Mouse (Mus musculus) lung, embryonic 16.5 days (tissue): ENCODE data around the gene Sgms1. TPM values are rescaled to one million over a fixed set of nuclear protein-coding genes. Genes with fewer than 3 reads are reported as not detected.

ENCODE experiments used
- ATAC-seq: fragments of 200-750 bp; cut with Nextera tagmentation; 2 replicates; pipeline ENCODE4 v1.8.0; 2017; ENCODE audit warnings: low read depth, mild to moderate bottlenecking, moderate library complexity
- H3K27ac ChIP-seq: fragments of 300-500 bp; sonication (generic); 2 replicates; pipeline ENCODE4 v1.5.1; 2014; ENCODE audit warnings: mild to moderate bottlenecking, control low read depth, low read length
- H3K27me3 ChIP-seq: fragments of 300-500 bp; sonication (generic); 2 replicates; pipeline ENCODE4 v1.6.1; 2014; ENCODE audit warnings: low read depth, low read length, mixed read lengths; ENCODE audit not compliant: control insufficient read depth, insufficient read depth
- H3K36me3 ChIP-seq: fragments of 300-500 bp; sonication (generic); 2 replicates; pipeline ENCODE4 v1.6.1; 2014; ENCODE audit warnings: low read length; ENCODE audit not compliant: control insufficient read depth, insufficient read depth
- H3K4me1 ChIP-seq: fragments of 300-500 bp; sonication (generic); replicated peaks from 2 replicates; pipeline ENCODE4 v1.6.1; 2014; ENCODE audit warnings: low read length, mixed read lengths; ENCODE audit not compliant: control insufficient read depth, insufficient read depth
- H3K4me2 ChIP-seq: fragments of 300-500 bp; sonication (generic); 2 replicates; pipeline ENCODE4 v1.6.1; 2014; ENCODE audit warnings: low read depth, low read length, control low read depth
- H3K4me3 ChIP-seq: fragments of 300-500 bp; sonication (generic); 2 replicates; pipeline ENCODE4 v1.5.1; 2014; ENCODE audit warnings: mild to moderate bottlenecking, low read length, control low read depth
- H3K9ac ChIP-seq: fragments of 300-500 bp; sonication (generic); 2 replicates; pipeline ENCODE4 v1.6.1; 2014; ENCODE audit warnings: low read length, control low read depth
- H3K9me3 ChIP-seq: fragments of 300-500 bp; sonication (generic); 2 replicates; pipeline ENCODE4 v1.6.1; 2016; ENCODE audit warnings: low read length; ENCODE audit not compliant: control insufficient read depth
- WGBS: fragments of 180-500 bp; shearing (Covaris S2); extraction: QIAGEN DNeasy Blood & Tissue Kit; methylation state at CpG from one replicate; pipeline ENCODE4 v1.1.7; 2014; 5-methylcytosine and 5-hydroxymethylcytosine counted together
- polyA plus RNA-seq: library from polyadenylated mRNA; unstranded; fragments of >200 nt; fragmentation: Nextera tagmentation; extraction: Ambion mirVana; gene quantifications from 2 replicates; pipeline ENCODE4 v1.2.1, GENCODE M21; 2015

The Sgms1 gene
- polyA plus RNA-seq, 1 experiment from 2014 or later = 63.3 TPM

- H3K4me1 ChIP-seq = peaks cover 2% of the 10 kb centered on the region; the same call in 1 of the 2 replicates
- no peak for ATAC-seq
- no peak overlapping the region for H3K4me2 ChIP-seq
- no peaks in the 10 kb centered on the region for H3K9me3 ChIP-seq
- H3K4me3 ChIP-seq = no peak overlapping the region
- H3K27me3 ChIP-seq = no peaks in the 10 kb centered on the region
- no peak overlapping the region for H3K27ac ChIP-seq
- no peak overlapping the region for H3K9ac ChIP-seq
- no peaks in the 10 kb centered on the region for H3K36me3 ChIP-seq
- 89% methylated on average over 5 of the region's 5 CpGs for WGBS
These were observed 104.6 kb downstream of the Sgms1 start for GRCm38 (mm10) chr19:32284681-32285454.

- WGBS = 63% methylated on average over 4 of the region's 4 CpGs
- H3K9ac ChIP-seq = no peak overlapping the region
- H3K4me2 ChIP-seq = no peak overlapping the region
- H3K36me3 ChIP-seq = no peaks in the 10 kb centered on the region
- H3K4me3 ChIP-seq = no peak overlapping the region
- no peak overlapping the region for H3K27ac ChIP-seq
- peaks cover 2% of the 10 kb centered on the region; the same call in 1 of the 2 replicates for H3K4me1 ChIP-seq
- no peaks in the 10 kb centered on the region for H3K27me3 ChIP-seq
- H3K9me3 ChIP-seq = no peaks in the 10 kb centered on the region
- no peak for ATAC-seq
These were observed 107.6 kb downstream of the Sgms1 start for GRCm38 (mm10) chr19:32281917-32282316.

GRCm38 (mm10) chr19:32280380-32280779 lies 109.1 kb downstream of the Sgms1 start:
- no peak for ATAC-seq
- H3K36me3 ChIP-seq = no peaks in the 10 kb centered on the region
- H3K4me1 ChIP-seq = peaks cover 2% of the 10 kb centered on the region; the same call in 1 of the 2 replicates
- H3K9me3 ChIP-seq = no peaks in the 10 kb centered on the region
- no peak overlapping the region for H3K4me2 ChIP-seq
- H3K4me3 ChIP-seq = no peak overlapping the region
- H3K9ac ChIP-seq = no peak overlapping the region
- no peaks in the 10 kb centered on the region for H3K27me3 ChIP-seq
- 77% methylated on average over 4 of the region's 4 CpGs for WGBS
- H3K27ac ChIP-seq = no peak overlapping the region

DNA sequence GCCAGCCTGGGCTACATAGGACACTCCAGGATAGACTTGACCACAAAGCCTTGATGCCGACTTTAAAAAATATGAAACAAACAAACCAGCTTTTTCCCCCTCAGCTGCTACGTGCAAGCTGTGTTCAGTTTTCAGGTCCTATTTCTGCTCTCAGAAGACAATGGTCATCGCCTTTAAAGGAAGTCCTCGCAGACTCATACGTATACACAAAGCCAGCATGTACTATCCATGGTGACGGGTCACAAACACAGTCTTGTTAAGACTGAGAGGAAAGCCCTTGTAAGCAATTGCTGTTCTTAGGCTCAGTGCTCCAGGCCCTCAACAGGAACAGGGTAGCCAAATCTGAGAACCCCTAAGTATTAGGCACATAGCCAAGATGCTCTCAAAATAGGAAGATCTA lies 110.1 kb downstream of the Sgms1 start:
- peak; percentile 45 for ATAC-seq
- Histone ChIP-seq H3K36me3 (no peaks in the 10 kb centered on the region), H3K27ac (no peak overlapping the region), H3K9me3 (no peaks in the 10 kb centered on the region), H3K9ac (no peak overlapping the region), H3K4me1 (peaks cover 2% of the 10 kb centered on the region; the same call in 1 of the 2 replicates), H3K4me2 (no peak overlapping the region), H3K27me3 (no peaks in the 10 kb centered on the region), H3K4me3 (no peak overlapping the region)
- 82% methylated on average over 6 of the region's 6 CpGs for WGBS

- Histone ChIP-seq H3K36me3 (no peaks in the 10 kb centered on the region), H3K4me2 (no peak overlapping the region), H3K9ac (no peak overlapping the region), H3K4me3 (no peak overlapping the region), H3K4me1 (peaks cover 4% of the 10 kb centered on the region), H3K27me3 (no peaks in the 10 kb centered on the region), H3K27ac (no peak overlapping the region), H3K9me3 (no peaks in the 10 kb centered on the region)
- WGBS = 85% methylated on average over 3 of the region's 3 CpGs
- ATAC-seq = no peak
These were observed 111.6 kb downstream of the Sgms1 start for GRCm38 (mm10) chr19:32277869-32278268.

- Histone ChIP-seq H3K27ac (no peak overlapping the region), H3K4me1 (peaks cover 10% of the 10 kb centered on the region), H3K36me3 (no peaks in the 10 kb centered on the region), H3K9me3 (no peaks in the 10 kb centered on the region), H3K27me3 (no peaks in the 10 kb centered on the region), H3K4me3 (no peak overlapping the region), H3K4me2 (no peak overlapping the region), H3K9ac (no peak overlapping the region)
- ATAC-seq = no peak
- 89% methylated on average over 2 of the region's 2 CpGs for WGBS
These were observed 112.2 kb downstream of the Sgms1 start for GRCm38 (mm10) chr19:32277287-32277686.

DNA sequence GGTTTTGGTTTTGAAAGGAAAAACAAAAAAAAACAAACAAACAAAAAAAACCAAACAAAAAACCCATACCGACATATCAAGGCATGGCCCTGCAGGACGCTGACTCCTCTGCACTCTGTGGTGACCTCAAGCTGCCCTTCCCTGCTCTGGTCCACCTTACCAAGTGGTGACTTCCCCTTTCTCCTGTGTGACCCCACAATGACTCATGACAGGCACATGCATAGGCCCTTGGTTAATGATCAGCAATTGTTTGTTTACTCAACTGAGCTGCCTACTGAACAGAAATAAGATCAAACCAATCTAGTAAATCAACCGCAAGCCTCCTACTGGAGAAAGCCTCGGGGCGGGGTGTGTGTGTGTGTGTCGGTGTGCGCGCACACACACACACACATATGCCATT lies 112.7 kb downstream of the Sgms1 start:
- ATAC-seq = no peak
- Histone ChIP-seq H3K4me3 (no peak overlapping the region), H3K4me1 (peaks cover 14% of the 10 kb centered on the region), H3K27me3 (no peaks in the 10 kb centered on the region), H3K9ac (no peak overlapping the region), H3K27ac (no peak overlapping the region), H3K36me3 (no peaks in the 10 kb centered on the region), H3K9me3 (no peaks in the 10 kb centered on the region), H3K4me2 (no peak overlapping the region)
- 89% methylated on average over 8 of the region's 8 CpGs for WGBS

- H3K27me3 ChIP-seq = no peaks in the 10 kb centered on the region
- ATAC-seq = no peak
- 86% methylated on average over 5 of the region's 5 CpGs for WGBS
- no peak overlapping the region for H3K27ac ChIP-seq
- H3K4me3 ChIP-seq = no peak overlapping the region
- peaks cover 12% of the 10 kb centered on the region for H3K4me1 ChIP-seq
- no peak overlapping the region for H3K4me2 ChIP-seq
- no peaks in the 10 kb centered on the region for H3K9me3 ChIP-seq
- no peak overlapping the region for H3K9ac ChIP-seq
- no peaks in the 10 kb centered on the region for H3K36me3 ChIP-seq
These were observed 113.3 kb downstream of the Sgms1 start for GRCm38 (mm10) chr19:32276263-32276662.

DNA sequence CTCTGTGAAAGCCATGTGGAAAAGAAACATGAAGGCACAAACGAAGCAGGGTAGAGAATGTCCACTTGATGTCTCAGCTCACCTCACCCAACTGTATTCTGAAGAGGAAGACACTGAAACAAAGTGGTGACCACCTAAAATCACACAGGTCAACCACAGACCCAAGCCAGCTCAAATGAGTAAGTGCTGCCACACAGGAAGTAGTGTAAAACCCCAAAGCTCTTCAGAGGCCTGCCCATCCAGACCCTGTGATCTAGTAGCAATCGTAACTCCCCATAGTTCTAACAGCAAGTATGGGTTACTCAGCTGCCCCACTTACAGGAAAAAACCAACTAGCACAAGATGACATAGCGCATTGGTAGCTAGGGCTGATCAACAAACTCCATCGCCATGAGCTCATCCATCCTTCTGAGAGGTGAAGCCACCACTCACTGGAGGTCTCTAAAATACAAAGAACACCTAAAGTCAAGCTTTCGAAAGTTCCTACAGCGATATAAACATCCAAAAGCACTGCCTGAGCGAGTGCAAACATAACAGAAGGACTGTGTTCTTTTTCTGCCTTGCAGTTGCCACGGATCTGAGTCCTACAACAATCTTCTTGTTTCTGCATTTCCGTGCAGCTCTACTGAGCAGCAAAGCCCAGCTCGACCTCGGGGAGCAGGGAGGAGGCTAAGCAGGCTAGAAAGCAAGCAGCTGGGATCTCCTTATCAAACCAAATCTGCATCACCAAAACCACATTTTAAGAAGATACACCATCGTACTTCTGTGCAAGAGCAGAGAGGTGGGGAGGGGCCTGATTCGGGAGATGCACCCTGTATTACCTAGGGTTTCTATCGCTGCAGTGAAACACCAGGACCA lies 114.2 kb downstream of the Sgms1 start:
- H3K27me3 ChIP-seq = no peaks in the 10 kb centered on the region
- H3K9ac ChIP-seq = no peak overlapping the region
- H3K9me3 ChIP-seq = no peaks in the 10 kb centered on the region
- H3K4me2 ChIP-seq = no peak overlapping the region
- 78% methylated on average over 14 of the region's 14 CpGs for WGBS
- no peaks in the 10 kb centered on the region for H3K36me3 ChIP-seq
- no peak overlapping the region for H3K4me3 ChIP-seq
- no peak overlapping the region for H3K27ac ChIP-seq
- H3K4me1 ChIP-seq = peaks cover 12% of the 10 kb centered on the region
- no peak for ATAC-seq
